Mouse (Mus musculus) mouse trophoblast stem cell (cell line): ENCODE measurements around the gene Atxn7l3.

Source experiments
- in situ Hi-C, 2 experiments: fragments of 300-500 bp; cut with MseI, MboI; formaldehyde crosslinking; loops; 2 replicates in 1 of 2; 3 replicates in 1 of 2; pipeline ENCODE4 v1.15.1; 2025

Gene Atxn7l3

GRCm38 (mm10) chr11:102263211-102263610, 33.2 kb downstream of the Atxn7l3 start:
- in situ Hi-C loops, result no loop called here

- in situ Hi-C loops, result no loop called here
These were observed 37.9 kb downstream of the Atxn7l3 start for GRCm38 (mm10) chr11:102258521-102258920.

GRCm38 (mm10) chr11:102258095-102258494, 38.3 kb downstream of the Atxn7l3 start:
- in situ Hi-C loops, result no loop called here

- in situ Hi-C loops, result no loop called here
These were observed 38.9 kb downstream of the Atxn7l3 start for GRCm38 (mm10) chr11:102257514-102257913.

GRCm38 (mm10) chr11:102249351-102250090, 46.9 kb downstream of the Atxn7l3 start:
- in situ Hi-C loops, result no loop called here

GRCm38 (mm10) chr11:102248630-102249230, 47.7 kb downstream of the Atxn7l3 start, which contains the start of gene BC030867:
BC030867 (plus strand) TSS chr11:102248882.
- in situ Hi-C loops, result no loop called here

GRCm38 (mm10) chr11:102246871-102247270, 49.6 kb downstream of the Atxn7l3 start:
- in situ Hi-C loops, result no loop called here

- in situ Hi-C loops, result no loop called here
These were observed 50.2 kb downstream of the Atxn7l3 start for GRCm38 (mm10) chr11:102246273-102246635.

- in situ Hi-C loops, result no loop called here
These were observed 50.7 kb downstream of the Atxn7l3 start for GRCm38 (mm10) chr11:102245581-102246272.

- in situ Hi-C loops, result no loop called here
These were observed 51.4 kb downstream of the Atxn7l3 start for GRCm38 (mm10) chr11:102244926-102245449.

- in situ Hi-C loops, result no loop called here
These were observed 54.6 kb downstream of the Atxn7l3 start for GRCm38 (mm10) chr11:102241874-102242273.

GRCm38 (mm10) chr11:102241246-102241645, 55.2 kb downstream of the Atxn7l3 start:
- in situ Hi-C loops, result no loop called here

GRCm38 (mm10) chr11:102240636-102241035, 55.8 kb downstream of the Atxn7l3 start:
- in situ Hi-C loops, result no loop called here
